Mouse (Mus musculus) lung, adult 2 months (tissue): ENCODE measurements around the gene Brox.

ENCODE experiments used
- CTCF ChIP-seq: fragments of 200-500 bp; IDR thresholded peaks from 2 replicates; pipeline ENCODE4 v1.5.1; 2011; ENCODE audit warnings: mild to moderate bottlenecking, low read length, control low read depth; ENCODE audit not compliant: insufficient read depth
- POLR2A ChIP-seq: fragments of 200-500 bp; IDR thresholded peaks from 2 replicates; pipeline ENCODE4 v1.6.1; 2011; ENCODE audit warnings: low read depth, mild to moderate bottlenecking, control low read depth, low read length, borderline replicate concordance; ENCODE audit errors: extremely low read depth

DNA sequence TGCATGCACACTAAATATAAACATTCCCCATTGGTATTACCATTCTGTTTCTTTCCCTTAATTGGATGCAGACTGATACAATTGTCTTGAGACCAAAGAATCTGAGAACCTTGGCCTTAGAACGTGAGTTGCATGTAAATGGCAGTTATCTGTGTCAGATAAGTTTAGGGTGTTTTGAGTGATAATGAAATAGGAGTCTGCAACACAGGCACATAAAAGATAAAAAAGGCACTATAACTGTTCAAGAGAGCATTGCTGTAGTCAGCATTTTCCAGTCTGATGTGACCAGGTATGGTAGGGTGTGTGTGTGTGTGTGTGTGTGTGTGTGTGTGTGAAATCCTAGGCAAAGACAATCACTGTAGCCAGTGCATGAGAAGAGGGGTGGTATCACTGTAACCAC, 48.9 kb downstream of the Brox start:
- TF ChIP-seq CTCF: no peak
- no peak for TF ChIP-seq POLR2A
